Mouse (Mus musculus): ENCODE data around the gene Olfr713. TPM values are rescaled to one million over a fixed set of nuclear protein-coding genes. Genes with fewer than 3 reads are reported as not detected.
A peak's percentile ranks its signal among the peaks of the same experiment; 100 is the strongest.

Gene Olfr713
- not detected in 2 replicates for polyA plus RNA-seq (2014; fragmentation: Nextera tagmentation; extraction: Ambion mirVana)

DNA sequence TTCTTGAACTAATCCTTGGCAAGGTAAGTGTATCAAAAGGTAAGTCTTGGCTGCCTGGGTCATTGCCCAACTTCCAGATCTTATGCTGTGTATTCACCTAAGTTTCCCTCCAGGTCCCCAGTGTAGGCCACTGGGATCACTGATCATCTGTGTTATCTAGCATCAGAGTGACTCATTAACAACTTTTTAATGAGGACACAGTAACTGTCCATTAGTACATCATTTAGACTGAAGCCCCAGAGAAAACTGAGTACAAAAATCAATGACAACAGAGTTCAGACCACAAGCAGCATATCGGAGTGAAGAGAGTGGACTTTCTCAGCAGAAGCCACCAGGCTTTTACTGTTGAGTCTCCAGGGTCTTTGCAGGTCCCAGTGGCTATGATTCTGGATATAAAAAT lies at the start of gene Olfr713:
TSS of gene Olfr713 (plus strand) at position 301 of the 400 bp plus-strand sequence.
- no peaks in the 10 kb centered on the region for H3K9me3 ChIP-seq (ENCODE audit: control insufficient read depth, low read length)
- H3K9ac ChIP-seq (ENCODE audit: low read depth, low read length): no peak within 1 kb of the TSS
- ATAC-seq (ENCODE audit: low read depth) (no peak), DNase-seq (ENCODE audit: low spot score) (no peak)
- H3K4me1 ChIP-seq (ENCODE audit: control insufficient read depth, insufficient read depth, low read length): no peaks in the 10 kb centered on the region
- H3K36me3 ChIP-seq (ENCODE audit: control insufficient read depth, insufficient read depth, low read length): no peaks in the 10 kb centered on the region
- H3K27ac ChIP-seq (replicated peaks; ENCODE audit: low read depth, low read length): no peak within 1 kb of the TSS
- H3K4me3 ChIP-seq (ENCODE audit: low read depth, low read length): no peak within 1 kb of the TSS
- H3K27me3 ChIP-seq (replicated peaks; ENCODE audit: control insufficient read depth, insufficient read depth, low read length): no peaks in the 10 kb centered on the region
- H3K4me2 ChIP-seq (ENCODE audit: low read depth, low read length): no peak within 1 kb of the TSS
- WGBS: 91% methylated on average over 1 of the region's 1 CpGs

DNA sequence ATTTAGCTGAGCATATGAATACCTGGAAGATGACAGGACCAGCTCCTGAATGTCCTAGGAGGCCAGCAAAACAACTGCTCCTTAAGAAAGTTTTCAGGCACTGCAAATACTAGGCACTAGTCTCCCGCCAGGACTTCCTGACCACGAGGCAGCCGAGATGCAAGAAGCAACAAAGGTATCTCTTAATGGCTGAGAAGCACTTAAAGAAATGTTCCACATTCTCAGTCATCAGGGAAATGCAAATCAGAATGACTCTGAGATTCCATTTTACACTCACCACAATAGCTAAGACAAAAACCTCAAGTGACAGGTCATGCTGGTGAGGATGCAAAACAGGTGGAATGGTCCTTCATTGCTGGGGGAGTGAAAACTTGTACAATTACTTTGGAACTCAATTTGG lies 45.7 kb upstream of the Olfr713 start:
- WGBS: 93% methylated on average over 3 of the region's 3 CpGs
- Histone ChIP-seq H3K4me2 (ENCODE audit: low read depth, low read length) (no peak overlapping the region), H3K36me3 (ENCODE audit: control insufficient read depth, insufficient read depth, low read length) (no peaks in the 10 kb centered on the region), H3K27me3 (replicated peaks; ENCODE audit: control insufficient read depth, insufficient read depth, low read length) (no peaks in the 10 kb centered on the region), H3K4me3 (ENCODE audit: low read depth, low read length) (no peak overlapping the region), H3K9ac (ENCODE audit: low read depth, low read length) (no peak overlapping the region), H3K9me3 (ENCODE audit: control insufficient read depth, low read length) (no peaks in the 10 kb centered on the region), H3K4me1 (ENCODE audit: control insufficient read depth, insufficient read depth, low read length) (no peaks in the 10 kb centered on the region), H3K27ac (replicated peaks; ENCODE audit: low read depth, low read length) (no peak overlapping the region)
- ATAC-seq (ENCODE audit: low read depth) (no peak), DNase-seq (ENCODE audit: low spot score) (no peak)

DNA sequence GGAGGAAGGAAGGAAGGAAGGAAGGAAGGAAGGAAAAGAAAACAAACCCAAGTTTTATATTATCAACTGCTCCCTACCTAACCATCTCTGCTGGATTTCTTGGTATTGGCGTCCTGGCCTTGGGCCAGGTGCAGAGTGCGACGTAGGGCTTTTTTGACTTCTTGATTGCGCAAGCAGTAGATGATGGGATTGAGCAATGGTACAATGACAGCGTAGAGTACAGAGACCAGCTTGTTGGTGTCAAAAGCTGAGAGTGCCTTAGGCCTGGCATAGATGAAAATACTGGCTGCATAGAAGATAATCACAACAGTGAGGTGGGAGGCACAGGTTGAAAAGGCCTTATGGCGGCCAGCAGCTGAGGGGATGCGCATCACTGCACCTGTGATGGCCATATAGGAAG lies 30.2 kb upstream of the Olfr713 start:
- H3K4me3 ChIP-seq (ENCODE audit: low read depth, low read length): no peak overlapping the region
- H3K36me3 ChIP-seq (ENCODE audit: control insufficient read depth, insufficient read depth, low read length): no peaks in the 10 kb centered on the region
- H3K27ac ChIP-seq (replicated peaks; ENCODE audit: low read depth, low read length): no peak overlapping the region
- no peak for DNase-seq (ENCODE audit: low spot score)
- 93% methylated on average over 7 of the region's 7 CpGs for WGBS
- H3K27me3 ChIP-seq (replicated peaks; ENCODE audit: control insufficient read depth, insufficient read depth, low read length): no peaks in the 10 kb centered on the region
- H3K4me2 ChIP-seq (ENCODE audit: low read depth, low read length): no peak overlapping the region
- no peak overlapping the region for H3K9ac ChIP-seq (ENCODE audit: low read depth, low read length)
- H3K4me1 ChIP-seq (ENCODE audit: control insufficient read depth, insufficient read depth, low read length): no peaks in the 10 kb centered on the region
- H3K9me3 ChIP-seq (ENCODE audit: control insufficient read depth, low read length): no peaks in the 10 kb centered on the region
- no peak for ATAC-seq (ENCODE audit: low read depth)

DNA sequence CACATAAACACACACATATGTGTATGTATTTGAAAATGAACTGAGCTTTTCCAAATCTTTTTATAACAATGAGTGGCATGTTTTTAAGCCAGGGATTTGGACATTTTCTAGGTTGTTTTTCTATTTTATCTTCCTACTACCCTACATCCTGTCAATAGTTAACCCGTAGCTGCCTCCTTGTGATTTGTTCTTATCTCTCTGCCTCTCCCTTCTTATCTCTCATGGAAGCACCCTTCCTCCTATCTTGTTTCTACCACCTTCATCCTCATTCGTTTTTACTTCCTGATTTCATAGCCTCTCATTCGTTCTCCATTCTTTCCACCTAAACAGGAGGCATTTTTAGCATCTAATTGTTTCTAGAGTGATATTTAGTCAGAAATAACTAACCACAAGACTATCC lies 26.8 kb upstream of the Olfr713 start:
- DNase-seq (ENCODE audit: low spot score) (no peak), ATAC-seq (ENCODE audit: low read depth) (no peak)
- no peak overlapping the region for H3K27ac ChIP-seq (replicated peaks; ENCODE audit: low read depth, low read length)
- no peak overlapping the region for H3K9ac ChIP-seq (ENCODE audit: low read depth, low read length)
- WGBS: 61% methylated on average over 3 of the region's 3 CpGs
- H3K4me1 ChIP-seq (ENCODE audit: control insufficient read depth, insufficient read depth, low read length): no peaks in the 10 kb centered on the region
- H3K9me3 ChIP-seq (ENCODE audit: control insufficient read depth, low read length): no peaks in the 10 kb centered on the region
- H3K27me3 ChIP-seq (replicated peaks; ENCODE audit: control insufficient read depth, insufficient read depth, low read length): no peaks in the 10 kb centered on the region
- H3K36me3 ChIP-seq (ENCODE audit: control insufficient read depth, insufficient read depth, low read length): no peaks in the 10 kb centered on the region
- H3K4me2 ChIP-seq (ENCODE audit: low read depth, low read length): no peak overlapping the region
- H3K4me3 ChIP-seq (ENCODE audit: low read depth, low read length): no peak overlapping the region

DNA sequence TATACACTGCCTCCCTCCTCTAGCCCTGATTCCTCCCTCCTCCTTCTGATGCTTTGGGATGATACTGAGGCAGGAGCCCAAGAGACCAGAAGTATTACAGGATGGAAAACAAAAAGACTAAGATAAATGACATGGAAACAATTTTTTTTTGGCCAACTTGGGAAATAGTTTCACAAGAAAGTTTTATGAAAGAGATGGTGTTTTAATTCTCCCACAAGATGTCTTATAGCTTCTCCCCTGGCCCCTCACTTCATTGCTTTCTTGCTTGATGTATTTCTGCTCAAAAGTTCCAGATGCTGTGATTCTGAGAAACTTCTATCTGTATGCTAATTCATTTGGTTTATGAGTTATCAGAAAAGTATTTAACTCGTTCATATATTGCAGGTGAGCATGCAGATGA lies 25.0 kb upstream of the Olfr713 start, which contains the start of gene Olfr2:
TSS of gene Olfr2 (minus strand) at position 101 of the 400 bp plus-strand sequence.
- Histone ChIP-seq H3K9me3 (ENCODE audit: control insufficient read depth, low read length) (no peaks in the 10 kb centered on the region), H3K4me1 (ENCODE audit: control insufficient read depth, insufficient read depth, low read length) (no peaks in the 10 kb centered on the region), H3K27me3 (replicated peaks; ENCODE audit: control insufficient read depth, insufficient read depth, low read length) (no peaks in the 10 kb centered on the region), H3K9ac (ENCODE audit: low read depth, low read length) (no peak within 1 kb of the TSS), H3K27ac (replicated peaks; ENCODE audit: low read depth, low read length) (no peak within 1 kb of the TSS), H3K4me3 (ENCODE audit: low read depth, low read length) (no peak within 1 kb of the TSS), H3K4me2 (ENCODE audit: low read depth, low read length) (no peak within 1 kb of the TSS), H3K36me3 (ENCODE audit: control insufficient read depth, insufficient read depth, low read length) (no peaks in the 10 kb centered on the region)
- DNase-seq (ENCODE audit: low spot score) (no peak), ATAC-seq (ENCODE audit: low read depth) (no peak)
- 40% methylated on average over 1 of the region's 1 CpGs for WGBS

DNA sequence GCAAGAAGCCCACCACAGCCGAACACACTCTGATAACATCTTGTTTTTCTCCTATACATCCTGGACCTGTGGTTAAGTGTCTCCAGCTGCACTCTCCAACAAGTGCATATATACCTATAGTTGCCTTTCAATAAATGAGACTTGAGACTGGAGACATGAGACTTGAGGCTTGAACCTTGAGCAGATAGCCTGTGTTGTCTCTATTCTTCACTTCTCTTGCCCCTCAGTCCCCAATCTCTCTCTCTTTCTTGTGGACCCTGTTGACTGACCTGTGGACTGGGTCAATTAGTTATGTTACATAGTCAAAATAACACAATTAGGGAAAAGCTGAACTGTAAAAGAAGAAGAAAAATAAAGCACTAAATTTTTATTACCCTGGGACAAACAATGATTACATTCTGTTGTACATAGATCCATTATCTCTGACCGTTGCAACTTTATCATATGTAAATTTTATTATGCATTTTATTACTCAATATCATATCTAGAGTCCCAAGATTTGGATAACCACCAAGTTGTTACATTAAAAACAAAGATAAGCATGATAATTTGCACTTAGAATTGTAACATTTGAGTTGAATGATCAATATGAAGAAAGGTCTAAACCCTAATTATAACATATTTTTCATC lies 9.1 kb downstream of the Olfr713 start:
- WGBS: 63% methylated on average over 2 of the region's 2 CpGs
- Histone ChIP-seq H3K9me3 (ENCODE audit: control insufficient read depth, low read length) (no peaks in the 10 kb centered on the region), H3K36me3 (ENCODE audit: control insufficient read depth, insufficient read depth, low read length) (no peaks in the 10 kb centered on the region), H3K27me3 (replicated peaks; ENCODE audit: control insufficient read depth, insufficient read depth, low read length) (no peaks in the 10 kb centered on the region), H3K4me3 (ENCODE audit: low read depth, low read length) (no peak overlapping the region), H3K4me2 (ENCODE audit: low read depth, low read length) (no peak overlapping the region), H3K4me1 (ENCODE audit: control insufficient read depth, insufficient read depth, low read length) (no peaks in the 10 kb centered on the region), H3K27ac (replicated peaks; ENCODE audit: low read depth, low read length) (no peak overlapping the region), H3K9ac (ENCODE audit: low read depth, low read length) (no peak overlapping the region)
- no peak for ATAC-seq (ENCODE audit: low read depth)
- DNase-seq (ENCODE audit: low spot score): no peak

DNA sequence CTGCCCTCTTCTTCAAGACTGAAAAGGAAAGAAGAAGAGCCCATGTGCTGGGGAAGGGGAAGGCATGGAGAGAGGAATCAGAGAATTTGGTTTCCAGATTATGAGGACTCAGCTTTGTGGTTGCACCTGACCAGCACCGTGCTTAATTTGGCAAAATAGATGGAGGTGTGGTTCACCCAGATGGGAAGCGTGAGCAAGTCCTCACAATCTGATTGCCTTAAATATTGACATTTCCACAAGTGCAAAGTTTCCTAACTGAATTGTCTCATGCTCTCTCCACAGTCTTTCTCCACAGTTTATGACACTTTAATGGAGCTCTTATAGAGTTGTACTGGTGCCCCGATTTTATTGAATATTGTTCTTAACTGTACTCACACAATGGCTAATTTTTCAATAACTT lies 12.2 kb downstream of the Olfr713 start:
- no peak overlapping the region for H3K9ac ChIP-seq (ENCODE audit: low read depth, low read length)
- H3K9me3 ChIP-seq (ENCODE audit: control insufficient read depth, low read length): no peaks in the 10 kb centered on the region
- no peaks in the 10 kb centered on the region for H3K27me3 ChIP-seq (replicated peaks; ENCODE audit: control insufficient read depth, insufficient read depth, low read length)
- no peak overlapping the region for H3K4me2 ChIP-seq (ENCODE audit: low read depth, low read length)
- H3K4me1 ChIP-seq (ENCODE audit: control insufficient read depth, insufficient read depth, low read length): no peaks in the 10 kb centered on the region
- ATAC-seq (ENCODE audit: low read depth): no peak
- WGBS: 84% methylated on average over 3 of the region's 3 CpGs
- no peak overlapping the region for H3K27ac ChIP-seq (replicated peaks; ENCODE audit: low read depth, low read length)
- H3K4me3 ChIP-seq (ENCODE audit: low read depth, low read length): no peak overlapping the region
- H3K36me3 ChIP-seq (ENCODE audit: control insufficient read depth, insufficient read depth, low read length): no peaks in the 10 kb centered on the region
- no peak for DNase-seq (ENCODE audit: low spot score)

DNA sequence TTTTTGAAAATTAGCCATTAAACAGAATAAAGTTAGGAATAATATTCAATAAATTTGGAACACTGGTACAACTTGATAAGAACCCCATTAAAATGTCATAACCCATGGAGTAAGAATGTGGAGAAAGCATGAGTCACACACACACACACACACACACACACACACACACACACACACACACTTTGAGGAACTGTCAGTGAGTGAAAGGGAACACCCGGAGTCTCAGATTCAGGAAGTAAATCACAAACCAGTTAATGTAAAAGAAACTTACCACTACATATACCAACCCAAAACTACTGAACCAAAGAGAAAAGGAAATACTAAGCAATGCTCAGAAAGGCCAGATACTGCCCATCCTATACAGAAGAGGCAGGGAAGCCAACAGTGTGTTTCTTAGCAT lies 13.4 kb downstream of the Olfr713 start:
- 73% methylated on average over 1 of the region's 1 CpGs for WGBS
- no peaks in the 10 kb centered on the region for H3K27me3 ChIP-seq (replicated peaks; ENCODE audit: control insufficient read depth, insufficient read depth, low read length)
- no peak overlapping the region for H3K9ac ChIP-seq (ENCODE audit: low read depth, low read length)
- H3K4me2 ChIP-seq (ENCODE audit: low read depth, low read length): no peak overlapping the region
- H3K27ac ChIP-seq (replicated peaks; ENCODE audit: low read depth, low read length): no peak overlapping the region
- no peaks in the 10 kb centered on the region for H3K9me3 ChIP-seq (ENCODE audit: control insufficient read depth, low read length)
- H3K4me3 ChIP-seq (ENCODE audit: low read depth, low read length): no peak overlapping the region
- DNase-seq (ENCODE audit: low spot score) (no peak), ATAC-seq (ENCODE audit: low read depth) (no peak)
- no peaks in the 10 kb centered on the region for H3K4me1 ChIP-seq (ENCODE audit: control insufficient read depth, insufficient read depth, low read length)
- no peaks in the 10 kb centered on the region for H3K36me3 ChIP-seq (ENCODE audit: control insufficient read depth, insufficient read depth, low read length)

DNA sequence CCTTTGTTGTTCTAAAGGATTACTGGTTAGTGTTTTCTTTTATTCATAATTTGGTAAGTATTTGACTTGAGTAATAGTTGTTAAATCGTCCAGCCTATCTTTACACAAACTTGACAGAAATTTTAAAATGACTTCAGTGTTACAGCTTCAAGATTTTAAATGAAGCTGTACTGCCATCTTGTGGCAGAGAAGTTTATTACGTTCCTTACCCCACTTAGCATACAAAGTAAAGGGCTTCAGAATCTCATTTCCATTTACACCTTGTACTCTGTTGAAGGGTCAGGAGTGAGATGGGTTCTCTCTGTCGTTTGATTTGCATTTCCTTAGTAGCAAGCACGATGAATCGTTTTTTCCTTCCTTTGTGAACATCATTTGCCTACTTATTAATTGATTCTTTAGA lies 14.9 kb downstream of the Olfr713 start:
- Histone ChIP-seq H3K9me3 (ENCODE audit: control insufficient read depth, low read length) (no peaks in the 10 kb centered on the region), H3K4me3 (ENCODE audit: low read depth, low read length) (no peak overlapping the region), H3K4me2 (ENCODE audit: low read depth, low read length) (no peak overlapping the region), H3K36me3 (ENCODE audit: control insufficient read depth, insufficient read depth, low read length) (no peaks in the 10 kb centered on the region), H3K9ac (ENCODE audit: low read depth, low read length) (no peak overlapping the region), H3K4me1 (ENCODE audit: control insufficient read depth, insufficient read depth, low read length) (no peaks in the 10 kb centered on the region), H3K27me3 (replicated peaks; ENCODE audit: control insufficient read depth, insufficient read depth, low read length) (no peaks in the 10 kb centered on the region), H3K27ac (replicated peaks; ENCODE audit: low read depth, low read length) (no peak overlapping the region)
- DNase-seq (ENCODE audit: low spot score) (peak; percentile 51), ATAC-seq (ENCODE audit: low read depth) (no peak)
- 5% methylated on average over 5 of the region's 5 CpGs for WGBS

All from embryonic facial prominence, embryonic 14.5 days (tissue).